Mouse (Mus musculus) skeletal muscle tissue, postnatal 0 days (tissue): ENCODE data around the gene Gm49394. TPM values are rescaled to one million over a fixed set of nuclear protein-coding genes. Genes with fewer than 3 reads are reported as not detected.

ENCODE experiments used
- microRNA counts: library from miRNA; unstranded; fragments of <30 nt; microRNA quantifications from one replicate; lab custom pipeline; 2015
- microRNA-seq, 2 experiments: library from miRNA; unstranded; fragments of <30 nt; microRNA quantifications; one replicate each; pipeline ENCODE4; 2016
- polyA plus RNA-seq: library from polyadenylated mRNA; unstranded; fragments of >200 nt; fragmentation: Nextera tagmentation; extraction: Ambion mirVana; gene quantifications from 2 replicates; pipeline ENCODE4 v1.2.1, GENCODE M21; 2015

Gm49394 gene
- 2.1 and 2.3 TPM in 2 replicates for polyA plus RNA-seq

DNA sequence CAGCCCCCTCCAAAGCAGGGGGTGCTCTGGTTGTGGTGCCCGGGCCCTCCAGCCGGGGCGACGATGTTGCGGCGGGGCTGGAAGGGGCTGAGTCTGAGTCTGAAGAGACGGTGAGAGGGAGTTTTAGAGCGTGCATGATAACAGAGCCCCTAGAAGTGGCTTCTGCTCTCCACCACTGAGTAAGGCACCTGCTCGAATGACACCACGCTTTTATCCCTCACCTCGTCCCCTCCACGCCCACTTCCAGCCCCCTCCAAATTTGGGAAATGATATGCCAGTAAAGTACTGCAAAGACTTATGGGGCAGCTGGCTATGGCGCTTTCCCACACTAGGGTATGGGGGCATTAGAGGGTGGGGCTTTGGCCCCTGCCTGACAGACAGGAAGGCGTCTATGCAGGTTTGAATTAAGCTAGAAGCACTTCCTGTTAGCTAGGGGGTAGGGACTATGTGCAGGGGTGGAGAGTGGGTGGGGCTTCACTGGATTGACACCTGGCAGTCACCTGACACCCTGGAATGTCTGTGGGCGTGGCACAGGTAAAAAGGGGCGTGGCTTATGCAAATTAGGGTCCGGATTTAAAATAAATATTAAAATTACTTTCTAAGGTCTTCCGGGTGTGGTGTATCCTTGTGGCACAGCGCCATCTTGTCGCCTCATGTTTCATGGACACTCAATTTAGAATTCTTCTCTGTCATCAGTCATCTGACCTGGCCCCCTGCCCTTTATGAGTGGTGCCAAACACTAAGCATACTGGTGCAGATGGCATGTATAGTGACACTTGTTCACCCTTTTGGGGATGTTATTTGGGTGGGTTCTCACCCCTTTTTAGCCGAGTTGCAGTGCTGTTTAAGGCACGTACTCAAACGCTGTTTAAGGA lies at the start of gene Gm49394:
Gene Gm49394, minus strand, starts transcription at position 192 of the 875 bp plus-strand sequence.

DNA sequence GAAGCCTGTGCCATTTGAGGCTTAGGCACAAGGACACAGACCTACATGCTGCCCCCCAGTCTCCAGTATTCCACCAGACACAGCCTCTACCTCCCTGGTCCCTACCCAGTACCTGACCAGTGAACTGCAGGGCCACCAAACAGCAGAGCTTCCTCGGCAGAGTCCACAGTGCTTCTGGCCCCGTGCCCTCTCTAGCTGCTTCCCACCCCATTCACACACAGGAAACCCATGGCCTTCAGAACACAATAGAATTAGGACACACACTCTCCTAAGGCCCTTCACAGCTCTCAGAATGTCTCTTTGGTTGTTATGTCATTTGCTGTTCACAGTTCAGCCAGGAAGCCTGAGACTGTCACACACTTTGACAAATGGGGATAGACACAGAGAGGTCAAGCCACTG lies 3.1 kb downstream of the Gm49394 start, which contains the start of gene Igf2:
Gene Igf2, minus strand, starts transcription at position 158 of the 400 bp plus-strand sequence.

MicroRNA genes within 50 kb of the gene (microRNA counts, 519-probe panel; counts per million panel counts)
- 3,760 counts per million, percentile 78 among the panel's probes with 10 or more counts for microRNA mmu-miR-483 (lab: Ali Mortazavi, UCI)

Small RNA genes lying within 50 kb of the gene (microRNA-seq; reads per million reads assigned to microRNA genes)
- gene Mir483, result 8,250 to 10,240 reads per million in 2 experiments

Other genes starting within 250 kb of the Gm49394 start
- gene Syt8, start 235.1 kb downstream of the Gm49394 start, polyA plus RNA-seq, result 0.24 and 0.30 TPM in 2 replicates
- 11,644 and 12,538 TPM in 2 replicates for gene Tnni2, start 228.1 kb downstream of the Gm49394 start, polyA plus RNA-seq
- gene Lsp1, start 209.1 kb downstream of the Gm49394 start, polyA plus RNA-seq, result 46.9 and 49.3 TPM in 2 replicates
- gene Tnnt3, start 171.1 kb downstream of the Gm49394 start, polyA plus RNA-seq, result 12,415 and 13,066 TPM in 2 replicates
- gene Mrpl23, start 137.3 kb downstream of the Gm49394 start, polyA plus RNA-seq, result 23.6 and 30.0 TPM in 2 replicates
- 2,785 and 3,469 TPM in 2 replicates for gene Igf2, start 3.1 kb downstream of the Gm49394 start, polyA plus RNA-seq
- gene Ins2, start 73.4 kb upstream of the Gm49394 start, polyA plus RNA-seq, result 0.46 and 0.61 TPM in 2 replicates